Mouse (Mus musculus) layer of hippocampus, adult 2 months (tissue): ENCODE measurements at regions not wholly inside any gene's neighbourhood (a gene's known extent, or its start where the extent isn't known, plus 50 kb on each side); places are given as distances from the start of the nearest gene placed in this dataset.

ENCODE experiments used
- DNase-seq, 2 experiments: peaks; one replicate each; pipeline ENCODE4 v3.0.0; 2022; ENCODE audit warnings: low spot score in 2 of 2
- H3K27ac ChIP-seq: fragments of 200-600 bp; 2 replicates; pipeline ENCODE4 v1.8.1; 2022
- H3K4me3 ChIP-seq: fragments of 200-600 bp; 2 replicates; pipeline ENCODE4 v1.8.1; 2022; ENCODE audit warnings: mild to moderate bottlenecking
- CTCF ChIP-seq: fragments of 200-600 bp; conservative IDR thresholded peaks from 2 replicates; pipeline ENCODE4 v1.8.1; 2022; ENCODE audit warnings: antibody characterized with exemption, mild to moderate bottlenecking, moderate library complexity

DNA sequence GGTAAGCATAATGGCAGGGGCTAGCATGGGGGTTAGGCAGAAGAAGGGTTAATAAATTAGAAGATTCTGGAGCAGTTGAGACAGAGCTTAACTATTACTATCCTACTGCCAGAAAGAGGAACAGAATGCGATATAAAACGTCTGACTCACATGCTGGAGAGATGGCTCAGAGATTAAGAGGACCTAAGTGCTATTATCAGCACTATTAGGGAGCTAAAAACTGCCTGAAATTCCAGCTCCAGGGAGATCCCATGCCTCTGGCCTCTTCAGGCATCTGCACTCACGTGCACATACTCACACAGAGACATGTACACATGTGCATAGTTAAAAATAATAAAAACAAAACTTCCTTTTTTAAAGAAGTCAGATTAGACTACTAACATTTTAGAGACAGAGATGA is 143.6 kb downstream of the Dhx15 start:
- no peak for TF ChIP-seq CTCF
- no peak for DNase-seq
- Histone ChIP-seq H3K4me3 (no peak overlapping the region), H3K27ac (no peak overlapping the region)

DNA sequence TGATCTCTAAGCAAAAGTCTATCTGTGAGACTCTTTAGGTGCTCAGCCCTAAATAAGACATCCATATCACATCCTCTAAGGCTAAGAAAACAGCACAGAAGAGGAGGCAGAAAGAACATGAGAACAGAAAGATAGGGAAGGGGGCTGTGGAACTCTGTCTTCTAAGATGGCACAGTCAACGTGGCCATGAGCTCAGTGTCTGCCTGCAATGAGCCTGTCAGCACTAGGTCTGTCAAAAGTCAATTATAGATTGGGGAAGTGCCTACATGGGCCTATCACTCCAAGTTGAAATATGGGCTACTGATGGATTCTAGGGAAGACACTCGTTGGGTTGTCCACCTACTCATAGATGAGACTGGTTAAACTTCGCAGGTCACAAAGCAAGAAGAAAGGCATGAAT is 146.2 kb downstream of the Dhx15 start:
- H3K27ac ChIP-seq: no peak overlapping the region
- DNase-seq: no peak
- no peak overlapping the region for H3K4me3 ChIP-seq
- TF ChIP-seq CTCF: no peak

DNA sequence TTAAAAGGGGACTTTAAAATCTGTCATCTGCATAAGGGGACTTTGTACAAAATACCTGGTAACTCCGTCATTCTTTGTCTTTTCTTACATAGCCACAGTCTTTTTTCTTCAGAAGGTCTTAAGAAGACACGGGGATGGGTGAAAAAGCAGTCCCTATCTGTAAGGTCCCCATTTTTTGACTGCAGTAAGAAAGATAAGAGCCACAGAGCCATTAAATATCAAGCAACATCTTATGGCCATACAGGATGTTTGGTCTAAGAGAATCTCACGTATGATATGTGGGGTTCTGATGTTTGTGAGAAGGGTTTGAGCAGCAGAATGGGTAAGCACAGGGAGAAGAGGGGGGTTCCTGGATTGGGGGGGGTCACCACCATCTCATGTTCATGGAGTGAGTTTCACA is 148.9 kb downstream of the Dhx15 start:
- H3K4me3 ChIP-seq: no peak overlapping the region
- DNase-seq: no peak
- H3K27ac ChIP-seq: no peak overlapping the region
- no peak for TF ChIP-seq CTCF

DNA sequence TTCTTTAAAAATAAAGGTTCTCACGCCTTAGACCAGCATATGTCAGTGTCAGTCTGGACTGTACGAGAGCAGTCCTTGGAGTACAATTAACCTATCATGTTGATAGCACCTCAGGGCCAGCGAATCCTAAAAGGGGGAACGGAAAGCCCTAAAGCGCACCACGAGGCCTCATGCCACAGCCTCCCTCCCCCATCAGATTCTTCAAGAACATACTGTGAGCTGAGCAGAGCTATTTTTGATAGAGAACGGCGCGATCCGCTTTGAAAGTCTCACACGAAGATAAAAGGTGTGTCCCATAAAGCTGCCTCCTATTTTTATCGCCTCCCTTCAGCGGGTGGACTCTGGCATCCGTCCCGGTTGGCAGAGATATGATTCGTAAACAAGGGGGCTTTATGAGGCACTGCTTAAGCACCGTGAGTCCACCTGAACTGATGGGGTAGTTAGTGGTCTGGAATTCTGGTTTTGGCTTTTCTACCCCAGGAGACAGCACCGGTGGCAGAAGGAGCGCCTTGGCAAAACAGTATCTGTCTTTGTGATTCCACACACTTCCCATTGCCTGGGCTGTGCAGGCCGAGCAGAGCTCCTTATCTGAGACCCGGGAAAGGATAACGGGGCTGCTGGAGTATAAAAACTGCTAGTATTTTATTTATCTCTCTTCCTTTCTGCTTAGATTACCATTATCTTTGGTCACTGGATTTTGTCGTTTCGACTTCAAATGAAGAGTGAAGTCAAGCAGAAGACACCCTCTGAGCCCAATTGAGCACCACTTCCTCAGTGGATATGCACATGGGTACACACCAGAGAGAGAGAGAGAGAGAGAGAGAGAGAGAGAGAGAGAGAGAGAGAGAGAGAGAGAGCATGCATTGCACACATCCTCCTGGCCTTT is 149.6 kb downstream of the Dhx15 start:
- no peak for TF ChIP-seq CTCF
- peak; percentile 28 to 51 for DNase-seq
- peak overlapping the region; percentile 29; the same call in 1 of the 2 replicates for H3K4me3 ChIP-seq
- H3K27ac ChIP-seq: peak overlapping the region; percentile 67

DNA sequence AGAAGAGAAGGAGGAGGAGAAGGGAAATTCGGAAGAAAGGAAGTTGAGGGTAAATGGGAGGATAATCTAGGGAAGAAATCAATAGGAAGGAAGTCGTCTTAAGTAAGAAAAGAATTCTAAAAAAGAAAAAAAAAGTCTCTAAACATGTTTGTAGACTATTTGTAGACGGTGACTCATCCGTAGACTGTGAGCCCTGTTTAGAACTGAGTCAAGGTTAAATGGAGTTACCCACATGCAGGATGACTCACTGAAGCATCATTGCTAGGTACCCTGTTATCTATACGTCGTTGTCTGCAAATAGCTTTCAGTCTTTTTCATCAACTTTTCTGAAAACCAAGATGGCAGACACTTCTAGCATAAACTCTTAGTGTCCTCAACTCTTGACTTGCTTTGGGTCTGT is 155.0 kb downstream of the Dhx15 start:
- H3K27ac ChIP-seq: no peak overlapping the region
- no peak for TF ChIP-seq CTCF
- DNase-seq: no peak
- H3K4me3 ChIP-seq: no peak overlapping the region

DNA sequence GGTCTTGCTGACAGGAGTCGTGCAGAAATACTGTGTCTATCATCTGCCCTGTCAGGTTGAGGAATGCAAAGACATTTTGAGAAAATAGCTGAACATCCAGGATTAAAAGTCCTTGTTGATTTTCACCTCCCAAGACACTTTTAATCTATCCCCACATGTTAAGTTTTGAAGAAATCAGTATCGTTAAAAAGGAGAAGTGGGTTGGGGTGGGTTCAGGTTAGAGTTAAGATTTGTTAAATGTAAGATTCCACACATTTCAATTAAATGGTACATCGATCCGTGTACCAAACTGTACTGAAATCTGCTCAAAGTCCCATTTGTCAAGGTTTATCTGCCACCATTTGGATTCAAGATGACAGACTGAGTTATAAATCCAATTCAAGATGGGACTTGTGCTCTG is 162.8 kb downstream of the Dhx15 start:
- no peak overlapping the region for H3K4me3 ChIP-seq
- H3K27ac ChIP-seq: no peak overlapping the region
- no peak for DNase-seq
- no peak for TF ChIP-seq CTCF

DNA sequence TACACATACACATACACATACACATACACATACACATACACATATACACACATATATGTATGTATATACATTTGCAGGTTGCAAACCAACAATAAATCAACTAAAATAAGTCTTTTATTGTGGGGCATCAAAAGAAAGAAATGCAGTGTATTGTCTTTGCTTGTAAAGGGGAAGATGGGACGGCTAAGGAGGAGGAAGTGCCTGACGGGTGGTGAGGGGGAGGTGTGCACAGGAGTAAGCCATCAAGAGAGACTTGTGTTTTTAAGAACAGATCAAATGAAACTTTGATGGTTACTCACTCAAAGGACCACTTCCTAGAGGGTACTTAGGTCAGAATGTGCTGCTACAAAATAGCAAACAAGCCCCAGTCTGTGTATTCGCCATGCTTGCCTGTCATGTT is 164.2 kb downstream of the Dhx15 start:
- no peak for DNase-seq
- no peak overlapping the region for H3K27ac ChIP-seq
- H3K4me3 ChIP-seq: no peak overlapping the region
- no peak for TF ChIP-seq CTCF

DNA sequence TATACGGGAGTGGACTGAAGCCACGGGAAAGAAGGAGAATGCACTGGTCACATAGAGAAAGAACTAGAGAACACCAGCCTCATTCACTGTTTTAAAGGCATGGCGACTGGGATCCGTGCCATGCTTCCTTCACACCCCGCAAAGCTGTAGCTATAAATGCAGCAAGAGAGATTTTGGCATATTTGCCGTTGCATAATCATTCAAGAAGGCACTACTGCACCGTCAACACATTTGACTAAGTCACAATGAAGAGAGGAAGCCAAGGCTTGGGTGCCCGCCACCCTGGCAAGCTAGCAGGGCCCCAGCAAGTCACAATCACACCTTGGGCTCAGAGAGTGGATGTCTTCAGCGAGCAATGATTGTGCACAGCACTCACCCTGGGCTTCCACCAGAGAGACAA is 167.1 kb downstream of the Dhx15 start:
- Histone ChIP-seq H3K4me3 (peak overlapping the region; percentile 4; the same call in 1 of the 2 replicates), H3K27ac (no peak overlapping the region)
- TF ChIP-seq CTCF: no peak
- DNase-seq: peak; percentile 56 to 79

DNA sequence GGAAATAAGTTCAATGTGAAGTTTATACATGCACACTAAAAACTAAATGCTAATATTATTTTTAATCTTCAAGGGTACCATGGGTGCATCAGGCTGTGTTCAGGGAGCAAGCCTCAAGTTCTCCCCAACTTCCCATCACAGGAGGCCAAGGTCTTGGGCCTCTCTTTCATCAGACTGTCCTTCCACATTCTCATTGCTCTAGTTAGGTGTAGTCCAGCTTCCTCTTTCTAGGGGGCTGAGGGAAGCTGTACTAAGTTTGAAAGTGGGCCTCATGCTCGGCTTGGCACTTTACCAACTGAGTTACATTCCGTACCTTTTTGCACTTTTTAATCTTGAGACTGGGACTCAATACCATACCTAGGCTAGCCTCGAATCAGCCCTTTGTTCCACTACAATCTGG is 173.3 kb downstream of the Dhx15 start:
- TF ChIP-seq CTCF: no peak
- Histone ChIP-seq H3K27ac (no peak overlapping the region), H3K4me3 (no peak overlapping the region)
- DNase-seq: no peak

DNA sequence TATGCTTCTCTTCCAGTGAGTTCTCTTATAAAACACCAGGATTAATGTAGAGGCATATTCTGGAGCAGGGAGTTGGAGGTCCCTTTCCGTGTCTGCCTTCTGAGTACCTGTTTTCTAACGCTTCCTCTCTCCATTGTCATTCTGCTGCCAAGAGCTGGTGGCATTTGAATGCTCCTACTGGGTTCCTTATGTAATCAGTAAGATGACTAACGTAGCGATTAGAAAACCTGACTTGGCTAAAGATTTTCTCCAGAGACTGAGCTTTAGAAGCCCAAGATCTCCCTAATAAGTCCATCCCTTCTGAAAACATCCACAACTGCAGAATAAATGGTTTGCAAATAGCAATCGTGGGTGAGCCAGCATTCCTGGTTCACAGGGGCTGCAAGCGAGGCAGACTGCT is 174.5 kb downstream of the Dhx15 start:
- DNase-seq: no peak
- peak overlapping the region; percentile 36; the same call in 1 of the 2 replicates for H3K27ac ChIP-seq
- no peak overlapping the region for H3K4me3 ChIP-seq
- TF ChIP-seq CTCF: no peak

DNA sequence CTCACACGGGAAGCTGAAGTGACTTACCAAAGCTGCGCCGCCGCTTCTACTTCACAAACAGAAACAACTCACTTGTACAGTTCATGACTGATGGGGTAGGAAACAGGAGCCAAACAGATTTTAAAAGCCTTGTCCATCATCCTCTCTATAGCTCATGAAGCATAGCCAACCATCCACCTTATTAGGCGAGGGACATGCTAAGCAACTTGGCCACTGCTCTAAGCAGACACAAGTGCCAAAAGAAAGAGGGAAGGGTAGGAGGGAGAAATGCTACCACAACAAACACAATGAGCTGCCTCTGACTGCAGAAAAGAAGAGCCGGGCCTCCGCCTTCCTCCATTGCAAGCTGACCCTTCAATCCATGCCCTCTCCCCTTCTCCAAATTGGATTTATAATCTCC is 179.9 kb downstream of the Dhx15 start:
- H3K4me3 ChIP-seq: no peak overlapping the region
- H3K27ac ChIP-seq: no peak overlapping the region
- no peak for DNase-seq
- no peak for TF ChIP-seq CTCF

DNA sequence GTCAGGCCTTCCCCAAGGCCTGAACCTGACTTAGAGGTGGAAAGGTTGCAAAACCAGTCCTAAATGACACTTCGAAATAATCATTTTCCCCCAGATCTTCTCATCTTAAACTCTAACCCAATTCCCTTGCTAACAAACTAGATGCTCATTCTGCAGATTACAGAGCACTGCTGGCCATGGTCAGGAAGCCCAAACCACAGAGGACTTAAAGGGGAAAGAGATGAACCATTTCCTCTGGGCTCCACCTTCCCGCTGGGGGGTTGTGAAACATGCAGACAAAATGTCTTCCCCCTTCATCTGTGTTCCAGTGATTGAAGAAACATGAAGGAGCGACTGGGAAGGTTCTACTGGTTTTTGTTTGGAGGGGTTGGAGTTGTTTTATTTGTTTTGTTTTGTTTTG is 181.4 kb downstream of the Dhx15 start:
- no peak for TF ChIP-seq CTCF
- no peak overlapping the region for H3K27ac ChIP-seq
- H3K4me3 ChIP-seq: no peak overlapping the region
- no peak for DNase-seq

DNA sequence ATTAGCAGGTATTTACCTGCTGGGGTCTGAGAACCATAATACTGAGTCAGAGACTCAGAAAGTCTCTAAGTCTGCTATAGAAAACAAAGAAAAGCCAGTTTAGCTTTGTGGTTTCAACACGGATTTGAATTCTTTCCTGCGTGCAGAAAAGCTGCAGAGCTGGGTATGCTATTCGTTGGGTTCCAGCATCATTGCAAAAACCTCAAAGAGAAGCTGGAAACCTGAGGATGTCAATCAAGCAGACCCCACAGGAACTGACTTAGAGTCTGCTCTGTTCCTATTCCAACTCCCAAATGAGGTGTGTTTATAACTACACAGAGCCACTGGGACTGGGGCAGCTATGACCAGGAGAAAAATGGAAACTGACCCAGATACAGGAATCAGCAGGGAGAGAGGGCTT is 183.5 kb downstream of the Dhx15 start:
- no peak overlapping the region for H3K4me3 ChIP-seq

More for the DNA sequence above, 183.5 kb downstream of the Dhx15 start:
- no peak for DNase-seq
- H3K27ac ChIP-seq: no peak overlapping the region
- TF ChIP-seq CTCF: no peak
